Mouse (Mus musculus): ENCODE measurements at regions not wholly inside any gene's neighbourhood (a gene's known extent, or its start where the extent isn't known, plus 50 kb on each side); places are given as distances from the start of the nearest gene placed in this dataset.
"Not testable (repeated sequence)": the region's sequence is repeated elsewhere in the genome, so short reads cannot be mapped to it uniquely, and the experiment has no call there.

DNA sequence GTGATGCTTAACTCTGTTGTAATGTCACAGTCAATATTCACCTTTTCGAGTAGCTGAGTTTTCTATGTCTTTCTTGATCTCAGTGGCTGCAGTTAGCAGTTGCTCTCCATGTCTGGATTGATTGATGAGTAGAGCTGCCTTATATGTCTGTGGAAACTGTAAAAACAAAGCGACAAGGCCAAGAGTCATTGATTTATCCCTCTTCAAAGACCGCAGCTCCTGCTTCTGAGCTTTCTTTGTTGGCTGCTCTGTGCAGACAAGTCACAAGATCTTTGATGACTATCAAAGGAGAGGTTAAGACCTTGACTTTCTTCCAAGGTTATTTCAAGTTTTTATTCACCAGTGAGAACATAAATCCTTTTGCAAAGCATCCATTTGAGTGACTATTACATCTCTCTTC lies 395.2 kb downstream of the Rad51ap2 start:
- H3K9me3 ChIP-seq (ENCODE audit: low read length): no peaks in the 10 kb centered on the region
- no peak overlapping the region for H3K9ac ChIP-seq (replicated peaks; ENCODE audit: low read length)
- ATAC-seq (ENCODE audit: low FRiP score, low TSS enrichment): no peak
- H3K27me3 ChIP-seq (ENCODE audit: insufficient read depth, low read length): no peaks in the 10 kb centered on the region
- H3K4me2 ChIP-seq (replicated peaks; ENCODE audit: low read depth, low read length): no peak overlapping the region
- no peaks in the 10 kb centered on the region for H3K36me3 ChIP-seq (ENCODE audit: insufficient read depth, low read length)
- no peaks in the 10 kb centered on the region for H3K4me1 ChIP-seq (ENCODE audit: insufficient read depth, low read length)
- no peak overlapping the region for H3K4me3 ChIP-seq (ENCODE audit: low read length)
- H3K27ac ChIP-seq (ENCODE audit: low read length): no peak overlapping the region
- 37% methylated on average over 3 of the region's 3 CpGs for WGBS

DNA sequence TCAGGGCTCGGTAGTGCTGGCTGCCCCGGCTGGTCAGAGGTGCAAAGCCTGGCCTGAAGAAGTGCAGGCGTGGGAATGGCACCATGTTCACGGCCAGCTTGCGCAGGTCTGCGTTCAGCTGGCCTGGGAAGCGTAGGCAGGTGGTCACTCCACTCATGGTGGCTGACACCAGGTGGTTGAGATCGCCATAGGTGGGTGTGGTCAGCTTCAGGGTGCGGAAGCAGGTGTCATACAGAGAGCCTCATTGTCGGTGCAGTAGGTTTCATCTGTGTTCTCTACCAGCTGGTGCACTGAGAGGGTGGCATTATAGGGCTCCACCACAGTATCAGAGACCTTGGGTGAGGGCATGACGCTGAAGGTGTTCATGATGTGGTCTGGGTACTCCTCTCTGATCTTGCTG lies 380.1 kb upstream of the Fam49a start:
- ATAC-seq (ENCODE audit: low FRiP score, low TSS enrichment); H3K4me2 ChIP-seq (replicated peaks; ENCODE audit: low read depth, low read length); H3K9ac ChIP-seq (replicated peaks; ENCODE audit: low read length); H3K4me1 ChIP-seq (ENCODE audit: insufficient read depth, low read length); H3K9me3 ChIP-seq (ENCODE audit: low read length); H3K27ac ChIP-seq (ENCODE audit: low read length); H3K36me3 ChIP-seq (ENCODE audit: insufficient read depth, low read length); H3K27me3 ChIP-seq (ENCODE audit: insufficient read depth, low read length); H3K4me3 ChIP-seq (ENCODE audit: low read length): not testable (repeated sequence)
- WGBS: 95% methylated on average over 10 of the region's 11 CpGs

- Histone ChIP-seq H3K36me3 (ENCODE audit: insufficient read depth, low read length) (no peaks in the 10 kb centered on the region), H3K27me3 (ENCODE audit: insufficient read depth, low read length) (no peaks in the 10 kb centered on the region), H3K27ac (ENCODE audit: low read length) (no peak overlapping the region), H3K9me3 (ENCODE audit: low read length) (peaks cover 3% of the 10 kb centered on the region; the same call in 1 of the 2 replicates), H3K4me1 (ENCODE audit: insufficient read depth, low read length) (no peaks in the 10 kb centered on the region), H3K4me3 (ENCODE audit: low read length) (no peak overlapping the region), H3K9ac (replicated peaks; ENCODE audit: low read length) (no peak overlapping the region), H3K4me2 (replicated peaks; ENCODE audit: low read depth, low read length) (no peak overlapping the region)
- ATAC-seq (ENCODE audit: low FRiP score, low TSS enrichment): no peak
Measured at GRCm38 (mm10) chr12:11887291-11887690, 374.6 kb upstream of the Fam49a start.

DNA sequence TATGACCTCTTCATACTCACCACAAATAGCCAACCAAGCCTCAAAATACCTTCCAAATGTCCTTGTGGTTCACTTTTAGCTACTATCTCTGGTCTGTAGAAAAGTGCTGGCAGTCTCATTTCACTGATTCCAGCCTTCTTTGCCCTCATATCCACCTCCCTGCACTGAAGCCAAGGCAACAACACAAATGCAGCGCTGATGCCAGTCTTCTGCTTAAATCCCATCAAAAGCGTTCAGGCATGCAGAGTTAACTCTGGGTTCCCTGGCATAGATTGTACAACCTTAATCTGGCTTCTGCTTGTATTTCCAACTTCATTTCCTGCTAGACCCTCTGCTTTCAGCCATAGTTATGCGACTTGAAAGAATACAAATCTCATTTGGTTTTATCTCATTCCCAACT lies 362.9 kb upstream of the Fam49a start:
- H3K27ac ChIP-seq (ENCODE audit: low read length): no peak overlapping the region
- H3K4me1 ChIP-seq (ENCODE audit: insufficient read depth, low read length): no peaks in the 10 kb centered on the region
- no peak overlapping the region for H3K4me2 ChIP-seq (replicated peaks; ENCODE audit: low read depth, low read length)
- ATAC-seq (ENCODE audit: low FRiP score, low TSS enrichment): no peak
- H3K9me3 ChIP-seq (ENCODE audit: low read length): no peaks in the 10 kb centered on the region
- H3K36me3 ChIP-seq (ENCODE audit: insufficient read depth, low read length): no peaks in the 10 kb centered on the region
- H3K9ac ChIP-seq (replicated peaks; ENCODE audit: low read length): no peak overlapping the region
- H3K4me3 ChIP-seq (ENCODE audit: low read length): no peak overlapping the region
- 73% methylated on average over 3 of the region's 3 CpGs for WGBS
- no peaks in the 10 kb centered on the region for H3K27me3 ChIP-seq (ENCODE audit: insufficient read depth, low read length)

GRCm38 (mm10) chr12:11906588-11906987 lies 355.4 kb upstream of the Fam49a start:
- H3K27me3 ChIP-seq (ENCODE audit: insufficient read depth, low read length): no peaks in the 10 kb centered on the region
- H3K36me3 ChIP-seq (ENCODE audit: insufficient read depth, low read length): no peaks in the 10 kb centered on the region
- H3K4me3 ChIP-seq (ENCODE audit: low read length): no peak overlapping the region
- ATAC-seq (ENCODE audit: low FRiP score, low TSS enrichment): no peak
- no peak overlapping the region for H3K9ac ChIP-seq (replicated peaks; ENCODE audit: low read length)
- H3K4me2 ChIP-seq (replicated peaks; ENCODE audit: low read depth, low read length): no peak overlapping the region
- no peak overlapping the region for H3K27ac ChIP-seq (ENCODE audit: low read length)
- H3K9me3 ChIP-seq (ENCODE audit: low read length): no peaks in the 10 kb centered on the region
- WGBS: 88% methylated on average over 4 of the region's 4 CpGs
- no peaks in the 10 kb centered on the region for H3K4me1 ChIP-seq (ENCODE audit: insufficient read depth, low read length)
